Mouse (Mus musculus): ENCODE data around the gene Cadm2.

The Cadm2 gene

DNA sequence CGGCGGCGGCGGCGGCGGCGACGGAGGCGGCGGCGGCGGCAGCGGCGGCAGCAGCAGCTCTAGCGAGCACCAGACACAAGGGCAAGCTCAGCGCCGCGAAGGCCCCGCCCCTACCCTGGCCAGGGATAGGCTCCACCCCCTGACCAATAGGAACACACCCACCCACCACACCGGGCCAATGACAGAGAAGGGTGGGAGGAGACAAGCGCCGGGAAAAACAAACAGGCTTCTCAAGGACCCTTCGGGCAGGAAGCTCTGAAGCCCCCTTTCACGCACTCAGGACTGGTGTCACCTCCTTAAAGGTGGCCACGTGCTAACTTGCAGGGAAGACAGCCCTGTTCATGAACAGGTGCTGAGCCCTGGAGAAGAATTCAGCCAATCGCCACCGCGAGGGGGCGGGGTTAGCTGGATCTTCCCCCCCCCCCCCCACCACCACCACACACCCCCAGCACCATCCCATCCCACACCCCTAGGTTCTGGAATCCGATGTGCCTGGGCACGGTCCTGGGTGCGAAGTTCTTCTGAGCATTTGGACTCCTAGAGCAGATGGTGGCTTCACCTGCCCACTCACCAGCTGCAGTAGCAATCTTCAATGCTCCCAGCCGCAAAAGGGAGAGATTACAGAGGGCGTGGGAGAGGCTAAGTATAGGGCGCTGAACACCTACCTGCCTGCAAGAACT, at the start of gene Cadm2:
TSS of gene Cadm2 (minus strand) at position 83 of the 680 bp plus-strand sequence.
- peak; percentile 93 for DNase-seq

DNA sequence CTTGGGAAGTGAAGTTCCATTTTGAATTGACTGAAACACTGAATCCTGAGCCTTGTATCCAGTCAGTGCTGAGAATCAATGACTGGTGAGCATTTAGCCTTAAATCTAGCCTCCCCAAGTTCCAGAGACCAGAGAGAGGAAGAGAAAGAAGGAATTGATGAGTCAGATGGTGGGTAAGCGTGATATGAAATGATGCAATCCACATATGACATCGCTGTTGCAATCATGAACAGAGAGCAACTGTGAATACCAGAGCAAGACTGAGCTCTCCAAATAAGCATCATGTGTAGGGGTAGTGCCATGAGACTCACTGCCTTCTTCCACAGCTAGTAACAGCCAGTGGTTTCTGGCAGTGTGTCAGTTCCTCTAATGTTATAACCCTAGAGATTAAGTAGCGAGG, 26.2 kb upstream of the Cadm2 start:
- no peak for DNase-seq

DNA sequence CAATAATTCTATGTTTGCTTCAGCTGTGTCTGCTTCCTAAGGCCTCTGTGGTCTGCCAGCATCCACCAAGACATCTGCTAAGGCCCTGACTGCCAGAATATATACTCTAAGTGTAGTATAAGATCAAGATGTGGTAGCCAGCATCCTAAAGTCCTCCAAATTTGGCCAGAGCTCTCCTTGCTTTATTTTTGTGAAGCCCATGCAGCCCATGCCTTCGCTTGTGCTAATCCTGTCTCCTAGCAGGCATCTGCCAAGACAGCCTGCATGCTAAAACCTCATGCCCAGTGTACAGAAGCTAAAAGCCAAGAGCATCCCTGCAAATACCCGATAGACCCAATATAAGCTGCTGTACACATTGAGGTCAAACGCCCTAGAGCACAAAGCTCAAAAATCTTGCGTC, 22.9 kb upstream of the Cadm2 start:
- no peak for DNase-seq

DNA sequence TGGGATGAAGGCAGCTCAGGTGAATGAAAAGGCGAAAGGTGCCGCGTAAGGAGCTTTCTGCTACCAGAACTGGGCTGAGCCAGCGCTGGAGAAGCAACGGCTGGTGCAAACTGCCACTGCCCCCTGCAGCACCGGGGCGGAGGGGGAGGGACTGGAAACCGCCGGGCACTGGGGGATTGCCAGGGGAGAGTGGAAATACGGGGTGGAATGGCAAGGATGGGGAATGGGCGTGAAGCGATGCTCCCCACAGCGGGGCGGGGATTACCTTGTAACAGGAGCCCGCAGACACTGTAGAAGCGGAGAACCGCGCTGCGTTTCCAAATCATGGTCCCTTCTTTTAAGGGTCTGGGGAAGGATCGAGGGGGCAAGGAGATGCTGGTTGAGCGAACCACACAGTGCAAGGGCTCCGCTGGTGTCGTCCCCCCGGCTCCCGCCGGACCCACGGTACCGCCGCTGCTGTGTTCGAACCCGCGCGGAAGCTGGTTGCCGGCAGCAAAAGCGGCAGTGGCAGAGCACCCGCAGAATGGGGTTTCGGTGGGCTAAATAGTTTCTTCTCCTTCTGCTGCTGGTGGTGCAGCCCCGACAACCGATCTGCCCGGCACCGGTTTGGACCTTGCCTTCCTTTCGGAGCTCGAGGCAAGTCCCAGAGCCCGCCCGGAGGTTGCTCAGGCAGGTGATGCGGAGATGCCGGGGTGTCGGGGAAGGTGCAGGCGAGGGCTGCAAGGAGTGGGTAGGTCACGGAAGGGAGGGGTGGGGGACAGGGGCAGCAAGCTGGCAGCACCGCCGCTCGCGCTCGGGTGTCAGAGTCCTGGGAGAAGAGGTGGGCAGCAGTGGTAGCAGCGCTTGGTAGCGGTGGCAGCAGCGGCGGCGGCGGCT, 564 bp downstream of the Cadm2 start:
- peak; percentile 46 for DNase-seq

DNA sequence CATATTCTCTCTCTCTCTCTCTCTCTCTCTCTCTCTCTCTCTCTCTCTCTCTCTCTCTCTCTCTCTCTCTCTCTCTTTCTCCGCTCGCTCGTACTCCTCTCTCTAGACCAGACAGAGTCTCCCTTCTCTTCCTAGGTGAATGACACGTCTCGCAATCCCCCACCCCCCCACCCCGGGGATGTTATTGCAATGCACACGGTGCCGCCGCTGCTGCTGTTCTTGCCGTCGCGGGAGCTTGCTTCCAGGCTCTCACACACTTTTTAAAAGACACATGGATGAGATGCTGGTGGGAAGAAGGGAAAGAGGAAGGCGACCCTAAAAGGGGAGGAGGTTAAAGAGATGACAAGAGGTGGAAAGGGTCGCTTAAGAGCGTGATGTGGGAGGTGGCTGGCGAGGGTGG, 1.3 kb downstream of the Cadm2 start:
- DNase-seq: no peak

DNA sequence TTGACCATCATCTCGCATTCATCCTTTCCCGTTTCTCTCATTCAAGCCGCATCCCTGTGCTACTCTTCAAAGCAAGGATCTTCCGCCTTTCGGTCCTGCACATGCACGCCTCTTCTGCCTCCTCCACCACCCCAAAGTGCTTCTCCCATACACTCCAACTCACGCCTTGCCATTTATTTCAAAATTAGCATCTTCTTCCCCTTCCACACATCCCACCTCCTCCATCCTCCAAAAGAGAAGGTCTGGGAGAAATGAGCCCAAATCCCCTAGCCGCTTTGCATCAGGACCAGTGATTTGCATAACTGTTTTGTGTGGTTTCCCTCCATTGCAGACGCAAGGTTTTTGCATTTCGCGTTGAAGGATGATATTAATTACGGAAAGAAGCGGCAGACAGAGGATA, 1.9 kb downstream of the Cadm2 start:
- no peak for DNase-seq

DNA sequence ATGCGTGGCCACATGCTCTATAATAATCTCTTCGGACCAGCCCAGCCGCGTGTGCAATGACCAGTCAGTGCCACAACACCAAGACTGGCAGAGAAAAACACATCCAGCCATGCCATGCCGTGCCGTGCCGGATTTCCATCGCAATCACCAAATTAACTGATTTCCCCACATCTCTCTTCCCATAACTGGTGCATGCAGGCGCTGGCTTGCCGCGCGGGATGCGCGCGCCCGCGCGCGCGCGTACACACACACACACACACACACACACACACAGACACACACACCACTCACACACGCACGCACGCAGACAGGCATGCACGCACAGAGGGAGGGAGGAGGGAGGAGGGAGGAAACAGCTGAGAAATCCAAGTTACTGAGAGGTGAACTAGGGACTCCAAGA, 2.9 kb downstream of the Cadm2 start:
- DNase-seq: no peak

DNA sequence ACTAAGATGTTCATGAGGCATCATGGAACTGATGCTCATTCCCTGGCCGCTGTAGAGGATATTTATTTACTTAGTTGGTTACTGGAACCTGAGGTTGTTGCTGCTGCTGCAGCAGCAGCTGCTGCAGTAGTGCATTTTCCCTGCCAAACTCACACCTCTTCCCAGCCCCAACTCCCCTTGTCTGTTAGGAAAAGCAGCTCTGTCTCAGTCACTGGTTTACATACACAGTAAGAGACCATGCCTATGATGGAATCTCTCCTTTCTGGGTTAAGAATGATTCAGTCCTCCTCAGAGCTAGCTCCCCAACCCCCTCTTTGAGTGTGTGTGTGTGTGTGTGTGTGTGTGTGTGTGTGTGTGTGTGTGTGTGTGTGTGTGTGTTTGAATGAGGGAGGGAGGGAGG, 3.5 kb downstream of the Cadm2 start:
- DNase-seq: no peak

DNA sequence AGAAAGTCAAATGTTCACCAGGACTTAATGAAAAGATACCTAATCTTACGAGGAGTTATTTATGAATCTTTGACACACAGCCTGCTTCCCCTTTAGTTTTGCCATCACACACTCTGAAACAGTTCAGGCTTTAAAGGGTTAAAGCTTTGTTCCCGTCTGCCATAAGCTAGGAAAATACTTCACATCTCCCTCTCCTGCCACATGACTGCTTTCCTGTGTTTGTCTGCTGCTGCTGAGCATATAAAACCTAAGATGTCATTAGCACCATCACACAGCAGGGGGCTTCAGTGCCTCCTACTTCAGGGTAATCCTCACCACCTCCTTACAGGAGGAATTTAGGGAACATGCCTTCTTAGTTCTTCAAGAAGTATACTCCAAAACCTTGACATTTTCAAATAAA, 6.8 kb downstream of the Cadm2 start:
- no peak for DNase-seq

DNA sequence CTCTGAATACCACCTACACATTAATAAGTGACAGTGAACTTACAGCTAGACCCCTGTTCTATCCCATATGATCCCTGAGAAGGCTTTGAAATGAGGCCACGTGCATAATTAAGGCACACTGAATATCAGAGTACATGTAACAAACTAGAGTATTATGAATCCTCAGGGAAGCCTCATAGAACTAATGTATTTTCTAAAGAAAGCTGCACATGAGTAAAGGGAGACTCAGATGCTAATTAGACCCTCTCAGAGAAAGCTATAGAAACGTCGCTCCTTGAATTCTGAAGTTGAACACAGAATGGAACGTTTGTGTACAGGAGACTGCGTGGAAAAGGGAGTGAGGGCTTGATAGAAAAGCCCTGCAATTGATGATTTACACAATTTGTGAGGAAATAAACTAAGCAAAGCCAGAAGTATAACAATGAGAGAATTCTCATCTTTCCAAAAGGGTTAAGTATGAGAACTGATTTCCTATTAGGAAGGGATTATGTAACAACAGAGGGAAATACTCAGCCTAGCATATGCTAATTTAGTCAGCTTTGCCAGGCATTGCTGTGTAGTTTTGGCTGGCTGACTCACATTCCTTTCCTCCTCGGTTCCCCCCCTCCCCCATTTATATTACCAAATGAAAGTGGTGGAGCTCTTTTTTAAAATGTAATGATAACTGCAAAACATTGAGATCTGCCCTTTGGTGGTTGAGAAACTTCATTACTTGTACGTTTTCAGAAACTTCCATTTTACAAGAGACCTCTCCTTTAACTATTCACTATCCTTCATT, 9.6 kb downstream of the Cadm2 start:
- DNase-seq: no peak

DNA sequence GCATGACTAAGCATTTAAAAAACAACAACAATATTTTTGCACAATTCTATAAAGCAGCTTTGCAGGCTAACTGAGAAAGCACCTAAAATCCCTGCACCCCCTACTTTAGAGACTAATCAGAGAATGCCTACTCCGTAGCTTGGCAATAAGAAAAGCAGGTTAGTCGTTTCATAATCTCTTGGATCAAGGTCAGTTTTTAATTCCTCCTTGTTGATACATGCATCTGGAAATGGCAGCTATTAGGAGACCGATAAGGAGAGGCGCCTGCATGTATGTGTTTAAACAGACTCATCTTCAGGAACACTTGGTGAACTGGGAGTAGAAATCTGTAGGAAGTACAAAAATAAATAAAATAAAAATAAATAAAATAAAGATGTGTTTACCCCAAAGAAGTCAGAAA, 11.6 kb downstream of the Cadm2 start:
- DNase-seq: no peak

DNA sequence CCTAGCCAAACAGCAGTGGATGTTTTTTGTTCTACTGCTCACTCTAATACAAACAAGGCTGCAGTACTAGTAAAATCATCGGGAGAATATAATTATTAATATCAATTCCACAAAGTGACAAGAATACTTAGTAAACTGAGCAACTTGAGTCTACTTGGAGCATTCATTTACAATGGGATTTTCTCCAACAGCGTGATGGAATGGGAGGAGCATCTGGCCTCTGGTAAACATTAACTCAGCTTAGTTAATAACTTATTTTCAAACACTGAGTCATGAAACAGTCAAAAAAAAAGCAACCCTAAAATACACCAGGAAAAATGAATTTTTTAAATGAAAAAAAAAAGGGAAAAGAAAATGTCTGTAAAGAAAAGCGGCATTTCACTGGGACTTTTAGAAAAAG, 12.2 kb downstream of the Cadm2 start:
- DNase-seq: no peak

DNA sequence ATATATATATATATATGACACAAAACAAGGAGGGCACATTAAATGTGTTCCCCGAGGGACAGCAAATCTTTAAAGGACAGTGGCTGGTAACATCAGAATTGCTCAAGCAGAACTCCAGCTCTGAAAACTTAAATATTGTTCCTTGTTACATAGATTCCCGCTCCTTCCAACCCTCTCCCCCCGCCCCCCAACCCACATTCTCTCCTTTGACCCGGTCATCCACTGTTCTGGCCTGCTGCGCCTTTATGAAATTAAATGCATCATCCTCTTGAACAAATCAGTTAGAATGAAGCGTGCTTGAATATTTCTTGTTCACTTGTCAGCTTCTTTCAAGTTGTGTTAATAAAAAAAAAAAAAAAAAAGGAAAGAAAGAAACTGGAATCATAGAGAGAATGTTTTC, 15.0 kb downstream of the Cadm2 start:
- no peak for DNase-seq

DNA sequence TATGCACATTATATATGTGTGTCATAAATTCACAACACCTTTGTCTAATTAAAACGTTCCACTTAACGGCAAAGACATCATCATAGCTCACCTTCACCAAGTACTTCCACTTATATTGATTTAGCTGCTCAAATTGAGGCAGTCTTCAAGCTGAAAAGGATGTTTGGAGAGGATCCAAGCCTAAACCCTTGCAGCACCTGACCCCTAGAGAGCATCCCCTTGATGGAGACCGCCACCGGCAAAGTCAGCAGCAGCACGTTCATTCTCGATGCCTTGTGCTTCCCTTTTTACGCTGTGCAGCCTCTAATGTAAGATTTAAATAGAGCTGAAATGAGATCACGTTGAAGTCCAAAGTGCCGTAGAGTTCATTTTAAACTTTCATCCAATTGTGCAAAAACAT, 20.7 kb downstream of the Cadm2 start:
- DNase-seq: no peak

DNA sequence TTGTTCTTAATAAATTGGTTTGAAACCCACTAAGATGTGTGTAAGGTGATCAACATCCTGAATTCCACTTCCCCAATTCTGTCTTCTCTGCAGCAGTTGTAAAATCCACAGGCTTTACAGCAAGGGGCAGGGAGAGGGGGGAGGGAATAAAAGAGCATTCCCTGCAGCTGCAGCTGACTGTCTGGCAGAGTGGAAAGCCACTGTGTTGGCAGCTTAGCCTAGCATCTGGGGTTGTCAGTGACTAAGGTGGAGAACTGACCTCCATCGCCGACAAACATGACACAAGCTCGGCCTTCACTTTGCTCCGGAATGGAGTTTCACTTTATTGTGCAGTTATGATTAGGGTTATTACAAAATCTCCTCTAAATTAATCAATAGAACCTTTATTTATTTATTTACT, 21.9 kb downstream of the Cadm2 start:
- no peak for DNase-seq

DNA sequence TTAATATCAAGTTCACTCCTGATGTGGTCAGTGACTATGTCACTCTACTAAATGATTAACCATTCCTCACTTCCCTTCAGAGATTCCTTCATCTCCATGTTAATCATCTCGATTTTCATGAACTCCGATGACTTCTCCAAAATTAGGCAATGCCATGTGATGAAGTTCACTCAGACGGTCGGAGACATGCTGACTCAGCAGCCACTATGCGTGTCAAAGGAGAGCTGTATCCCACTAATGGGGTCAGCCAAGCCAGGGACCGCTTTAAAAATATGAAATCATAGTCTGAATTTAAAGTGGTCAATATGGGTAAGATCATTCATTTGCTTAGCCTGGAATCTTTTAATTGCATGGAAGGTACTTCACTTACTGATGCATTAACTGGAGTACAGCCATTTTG, 29.7 kb downstream of the Cadm2 start:
- no peak for DNase-seq

DNA sequence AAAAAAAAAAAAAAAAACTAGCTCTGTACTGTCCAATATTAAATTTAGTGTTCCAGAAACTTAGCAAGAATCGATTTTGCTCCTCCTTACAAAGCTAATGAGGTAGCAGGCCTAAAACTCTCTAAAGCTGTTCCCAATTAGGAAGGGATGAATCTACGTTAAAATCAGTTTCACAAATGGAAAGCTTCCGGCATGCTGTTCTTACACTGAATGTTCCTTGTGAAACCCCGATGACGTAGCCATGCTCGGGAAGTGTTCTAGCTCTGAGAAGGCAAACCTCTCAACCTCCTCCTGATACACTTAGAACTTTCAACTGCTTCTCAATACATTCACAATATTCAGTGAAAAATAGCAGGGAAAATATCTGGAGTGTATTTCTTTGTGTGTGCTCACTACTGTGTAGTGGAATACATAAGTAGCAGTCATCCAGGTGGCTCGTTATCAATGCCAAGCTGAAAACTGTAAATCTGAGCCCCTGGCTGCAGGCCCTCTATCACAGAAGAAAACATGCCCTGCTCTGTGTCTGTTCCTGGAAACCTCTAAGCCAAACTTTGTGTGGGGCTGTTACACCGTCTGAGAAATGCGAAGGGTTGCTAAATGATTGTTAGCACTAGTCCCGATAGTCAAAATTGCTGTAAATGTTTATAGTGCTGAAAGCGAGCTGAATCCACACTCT, 41.7 kb downstream of the Cadm2 start:
- no peak for DNase-seq

DNA sequence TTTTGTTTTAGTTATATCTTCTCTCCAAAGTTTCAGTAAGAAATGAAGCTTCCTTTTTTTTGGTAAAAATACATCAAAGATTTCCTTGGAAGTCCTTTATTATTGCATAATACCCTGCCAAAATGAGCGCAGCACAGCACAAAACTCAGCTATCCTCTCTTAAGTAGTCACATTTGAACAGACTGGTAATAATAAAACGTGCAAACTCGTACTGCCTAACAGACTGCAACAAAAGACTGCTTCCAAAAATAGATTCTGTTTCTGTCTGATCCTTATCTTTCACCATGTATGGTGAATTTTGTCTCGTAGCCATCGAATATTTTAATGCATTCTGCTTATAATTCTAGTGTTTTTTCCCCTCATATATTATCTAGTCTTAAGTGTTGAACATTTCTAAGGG, 45.2 kb downstream of the Cadm2 start:
- DNase-seq: no peak

DNA sequence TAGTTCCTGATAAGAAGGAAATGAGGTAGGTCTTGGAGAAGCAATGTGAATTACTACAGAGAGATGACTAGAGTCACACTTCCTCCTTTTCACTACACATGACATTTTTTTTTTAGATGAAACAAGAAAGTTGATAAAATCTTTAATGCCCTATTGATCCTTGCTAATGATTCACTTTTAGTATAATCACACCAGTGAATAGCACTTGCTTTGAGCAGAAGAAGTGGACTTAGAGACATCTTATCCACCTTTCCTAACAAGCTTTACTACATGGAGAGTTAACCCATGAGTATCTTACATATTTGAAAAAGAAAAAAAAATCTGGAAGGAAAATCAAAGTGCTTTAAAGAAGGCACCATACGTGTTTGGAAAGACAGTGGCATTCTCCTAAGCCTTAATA, 93.7 kb downstream of the Cadm2 start:
- DNase-seq: no peak

DNA sequence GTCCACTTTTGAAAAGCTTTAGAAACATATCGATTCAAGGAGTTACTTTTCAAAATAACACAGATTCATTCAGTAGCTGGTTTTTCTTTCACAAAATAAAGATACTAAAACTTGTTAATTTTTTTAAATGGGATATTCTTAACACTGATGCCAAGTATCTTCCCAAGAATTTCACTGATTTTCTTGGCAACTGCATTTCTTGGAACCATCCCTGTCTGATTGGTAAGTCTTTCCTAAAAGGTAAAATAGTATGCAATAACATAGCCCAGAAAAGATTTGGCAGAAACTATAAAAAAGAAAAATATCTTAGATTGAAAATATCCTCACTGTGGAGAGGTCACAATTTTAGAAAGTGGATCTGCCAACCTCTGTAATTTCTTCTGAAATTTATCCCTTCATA, 95.8 kb downstream of the Cadm2 start:
- no peak for DNase-seq

DNA sequence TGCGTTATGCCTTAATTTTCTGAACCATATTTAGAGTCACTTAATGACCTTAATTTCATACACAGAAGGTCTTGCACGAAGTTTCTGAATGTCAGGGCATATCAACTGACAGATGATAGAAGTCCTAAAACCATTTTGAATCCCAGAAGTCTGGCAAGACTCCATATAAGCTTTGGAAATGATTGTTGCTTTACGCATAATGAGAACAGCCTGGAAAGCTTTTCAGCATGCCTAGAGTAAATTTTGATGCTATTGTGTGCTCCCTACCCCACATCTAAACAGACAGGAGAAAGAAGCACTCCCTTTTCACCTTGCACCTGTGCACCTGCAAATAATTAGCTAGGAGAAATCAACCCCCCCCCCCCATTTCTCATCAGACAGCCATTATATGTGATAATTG, 102.4 kb downstream of the Cadm2 start:
- DNase-seq: no peak

DNA sequence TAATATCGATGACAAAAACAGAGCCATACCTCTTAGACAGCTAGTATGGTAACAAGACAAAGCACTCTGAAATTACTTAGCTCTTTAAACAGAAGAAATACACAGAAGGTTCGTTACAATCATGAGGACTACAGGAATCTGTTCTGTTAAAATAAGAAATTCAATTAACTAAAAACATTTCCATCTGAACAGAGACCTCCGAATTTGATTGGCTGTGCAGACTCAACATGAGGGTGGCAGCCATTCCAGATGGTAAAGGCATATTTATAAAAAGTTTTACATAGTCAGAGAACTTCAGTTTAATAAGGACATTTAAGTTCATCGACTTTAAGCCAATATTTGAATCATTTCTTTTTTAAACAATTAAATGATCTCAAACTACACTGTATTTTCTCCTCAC, 105.2 kb downstream of the Cadm2 start:
- no peak for DNase-seq

DNA sequence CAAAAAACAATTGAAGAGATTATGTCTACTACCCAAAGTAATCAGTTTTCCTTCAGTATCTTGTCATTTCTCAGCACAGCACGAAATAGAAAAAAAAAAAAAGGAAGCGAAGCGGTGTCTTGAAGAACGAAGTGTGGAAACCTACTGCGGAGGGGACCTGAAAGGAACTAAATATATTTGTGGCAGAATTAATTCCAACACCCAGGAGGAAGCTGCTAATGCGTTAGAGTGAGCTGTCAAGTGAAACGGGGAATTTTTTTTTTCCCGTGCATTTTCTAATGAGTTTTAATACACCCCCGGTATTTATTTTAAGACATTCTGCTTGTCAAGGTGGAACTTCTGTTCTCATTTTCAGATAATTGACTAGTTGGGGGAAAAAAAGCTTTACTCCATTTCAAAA, 111.6 kb downstream of the Cadm2 start:
- no peak for DNase-seq

Measured in lung, postnatal 10 days (tissue).